Mouse (Mus musculus) spleen, postnatal 4 days (tissue): Measurements from ENCODE around the gene Mindy2.
"Not testable (repeated sequence)": the region's sequence is repeated elsewhere in the genome, so short reads cannot be mapped to it uniquely, and the experiment has no call there.

Source experiments
- DNase-seq, 2 experiments: peaks; one replicate each; pipeline ENCODE4 v3.0.0; 2022; ENCODE audit warnings: low spot score in 2 of 2

The Mindy2 gene

GRCm38 (mm10) chr9:70584641-70585040 lies 72.3 kb downstream of the Mindy2 start:
- DNase-seq: no peak

- no peak for DNase-seq
These were observed 76.0 kb downstream of the Mindy2 start for GRCm38 (mm10) chr9:70580956-70581355.

GRCm38 (mm10) chr9:70578123-70578522 lies 78.9 kb downstream of the Mindy2 start:
- no peak for DNase-seq

GRCm38 (mm10) chr9:70570351-70570750 lies 86.6 kb downstream of the Mindy2 start:
- no peak for DNase-seq

GRCm38 (mm10) chr9:70567651-70568050 lies 89.3 kb downstream of the Mindy2 start:
- DNase-seq: no peak

- DNase-seq: no peak
These were observed 94.1 kb downstream of the Mindy2 start for GRCm38 (mm10) chr9:70562825-70563224.

- no peak for DNase-seq
These were observed 100.2 kb downstream of the Mindy2 start for GRCm38 (mm10) chr9:70556796-70557195.

GRCm38 (mm10) chr9:70555431-70555830 lies 101.5 kb downstream of the Mindy2 start:
- no peak for DNase-seq

- DNase-seq: not testable (repeated sequence)
These were observed 104.7 kb downstream of the Mindy2 start for GRCm38 (mm10) chr9:70552233-70552632.

- DNase-seq: no peak
These were observed 105.5 kb downstream of the Mindy2 start for GRCm38 (mm10) chr9:70551524-70551923.
